Mouse (Mus musculus) natural killer cell, adult 2 months (primary cell): ENCODE measurements around the gene Cep164.

Experiments used
- DNase-seq, 2 experiments: peaks; one replicate each; pipeline ENCODE4 v3.0.0; 2022; ENCODE audit warnings: low spot score in 2 of 2

Gene Cep164

GRCm38 (mm10) chr9:45838434-45839138 lies 10.1 kb upstream of the Cep164 start, which contains the start of gene Bace1:
TSS of gene Bace1 (plus strand) at chr9:45838580.
- no peak for DNase-seq

GRCm38 (mm10) chr9:45838069-45838433 lies 9.6 kb upstream of the Cep164 start:
- no peak for DNase-seq

GRCm38 (mm10) chr9:45833461-45833860 lies 5.0 kb upstream of the Cep164 start:
- no peak for DNase-seq

GRCm38 (mm10) chr9:45832898-45833297 lies 4.4 kb upstream of the Cep164 start:
- DNase-seq, result no peak

GRCm38 (mm10) chr9:45829107-45829506 lies 616 bp upstream of the Cep164 start:
- DNase-seq, result peak; percentile 52 to 80

- no peak for DNase-seq
Measured at GRCm38 (mm10) chr9:45827663-45828290, 714 bp downstream of the Cep164 start.

GRCm38 (mm10) chr9:45818406-45819011 lies 10.0 kb downstream of the Cep164 start:
- peak in 1 of 2 experiments; percentile 6 for DNase-seq

- DNase-seq, result no peak
Measured at GRCm38 (mm10) chr9:45815525-45815924, 13.0 kb downstream of the Cep164 start.

GRCm38 (mm10) chr9:45815113-45815512 lies 13.4 kb downstream of the Cep164 start:
- no peak for DNase-seq

- no peak for DNase-seq
Measured at GRCm38 (mm10) chr9:45811946-45812345, 16.5 kb downstream of the Cep164 start.

GRCm38 (mm10) chr9:45807761-45808160 lies 20.7 kb downstream of the Cep164 start:
- DNase-seq, result no peak

- DNase-seq, result no peak
Measured at GRCm38 (mm10) chr9:45807337-45807736, 21.2 kb downstream of the Cep164 start.

GRCm38 (mm10) chr9:45806847-45807246 lies 21.6 kb downstream of the Cep164 start:
- no peak for DNase-seq

GRCm38 (mm10) chr9:45803070-45803774 lies 25.3 kb downstream of the Cep164 start:
- peak in 1 of 2 experiments; percentile 10 for DNase-seq

- no peak for DNase-seq
Measured at GRCm38 (mm10) chr9:45799402-45799801, 29.1 kb downstream of the Cep164 start.

- no peak for DNase-seq
Measured at GRCm38 (mm10) chr9:45798467-45799164, 29.9 kb downstream of the Cep164 start.

- no peak for DNase-seq
Measured at GRCm38 (mm10) chr9:45797271-45797670, 31.2 kb downstream of the Cep164 start.

GRCm38 (mm10) chr9:45795722-45796121 lies 32.8 kb downstream of the Cep164 start:
- DNase-seq, result no peak

- DNase-seq, result no peak
Measured at GRCm38 (mm10) chr9:45793697-45794096, 34.8 kb downstream of the Cep164 start.

- no peak for DNase-seq
Measured at GRCm38 (mm10) chr9:45792235-45792634, 36.3 kb downstream of the Cep164 start.

GRCm38 (mm10) chr9:45791456-45792142 lies 36.9 kb downstream of the Cep164 start:
- no peak for DNase-seq
